Mouse (Mus musculus) limb, embryonic 10.5 days (tissue): Measurements from ENCODE around the gene Depdc1b. TPM values are rescaled to one million over a fixed set of nuclear protein-coding genes. Genes with fewer than 3 reads are reported as not detected.

Experiments
- DNase-seq: peaks from one replicate; pipeline ENCODE4 v3.0.0-alpha.2; 2017; ENCODE audit warnings: low spot score
- H3K27ac ChIP-seq: fragments of 300-500 bp; sonication (generic); 2 replicates; pipeline ENCODE4 v1.5.1; 2016; ENCODE audit warnings: mild to moderate bottlenecking
- H3K27me3 ChIP-seq: fragments of 300-500 bp; sonication (generic); 2 replicates; pipeline ENCODE4 v1.6.1; 2016; ENCODE audit warnings: low read depth, mild to moderate bottlenecking; ENCODE audit not compliant: poor library complexity, severe bottlenecking
- H3K36me3 ChIP-seq: fragments of 300-500 bp; sonication (generic); 2 replicates; pipeline ENCODE4 v1.6.1; 2016; ENCODE audit warnings: mild to moderate bottlenecking, moderate library complexity
- H3K4me1 ChIP-seq: fragments of 300-500 bp; sonication (generic); 2 replicates; pipeline ENCODE4 v1.6.1; 2016
- H3K4me3 ChIP-seq: fragments of 300-500 bp; sonication (generic); 2 replicates; pipeline ENCODE4 v1.5.1; 2016; ENCODE audit warnings: mild to moderate bottlenecking, moderate library complexity
- H3K9me3 ChIP-seq: fragments of 300-500 bp; sonication (generic); replicated peaks from 2 replicates; pipeline ENCODE4 v1.6.1; 2016; ENCODE audit warnings: mild to moderate bottlenecking
- WGBS: fragments of 180-500 bp; shearing (Covaris S2); methylation state at CpG from one replicate; pipeline ENCODE4 v1.1.7; 2016; 5-methylcytosine and 5-hydroxymethylcytosine counted together
- polyA plus RNA-seq: library from polyadenylated mRNA; unstranded; fragments of >200 nt; fragmentation: Nextera tagmentation; extraction: Ambion mirVana; gene quantifications from 2 replicates; pipeline ENCODE4 v1.2.1, GENCODE M21; 2016

The Depdc1b gene
- polyA plus RNA-seq, 1 experiment from 2014 or later = 22.0 TPM

GRCm38 (mm10) chr13:108381161-108381560 lies 65.0 kb downstream of the Depdc1b start:
- DNase-seq = no peak
- WGBS = 89% methylated on average over 3 of the region's 3 CpGs
- Histone ChIP-seq H3K4me1 (no peaks in the 10 kb centered on the region), H3K36me3 (peaks cover 63% of the 10 kb centered on the region), H3K27ac (no peak overlapping the region), H3K9me3 (no peaks in the 10 kb centered on the region), H3K4me3 (no peak overlapping the region), H3K27me3 (no peaks in the 10 kb centered on the region)

DNA sequence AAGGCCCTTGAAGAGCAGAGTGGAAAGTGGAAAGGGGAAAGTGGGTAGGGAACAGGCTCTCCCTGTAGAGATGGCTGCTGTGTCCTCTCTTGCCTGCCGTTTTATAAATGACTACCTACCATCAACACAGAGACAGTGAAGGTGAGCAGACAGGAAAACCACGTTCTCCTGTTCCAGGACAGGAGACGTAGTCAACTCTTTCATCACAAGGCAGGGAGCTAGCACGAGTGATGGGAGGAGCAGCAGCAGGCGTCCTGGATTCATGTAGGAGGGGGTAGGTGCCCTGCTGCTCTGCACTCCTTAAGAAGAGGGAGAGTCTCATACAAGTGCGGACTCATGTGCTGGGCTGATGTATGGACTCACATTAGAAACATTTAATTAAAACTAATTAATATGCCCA lies 66.9 kb downstream of the Depdc1b start:
- Histone ChIP-seq H3K4me1 (no peaks in the 10 kb centered on the region), H3K27me3 (no peaks in the 10 kb centered on the region), H3K9me3 (no peaks in the 10 kb centered on the region), H3K4me3 (no peak overlapping the region), H3K27ac (no peak overlapping the region), H3K36me3 (peaks cover 72% of the 10 kb centered on the region)
- WGBS = 81% methylated on average over 6 of the region's 6 CpGs
- no peak for DNase-seq

- no peak for DNase-seq
- Histone ChIP-seq H3K4me3 (no peak overlapping the region), H3K36me3 (peaks cover 74% of the 10 kb centered on the region), H3K4me1 (no peaks in the 10 kb centered on the region), H3K9me3 (no peaks in the 10 kb centered on the region), H3K27me3 (no peaks in the 10 kb centered on the region), H3K27ac (no peak overlapping the region)
- 94% methylated on average over 9 of the region's 9 CpGs for WGBS
These were observed 69.9 kb downstream of the Depdc1b start for GRCm38 (mm10) chr13:108386058-108386457.

DNA sequence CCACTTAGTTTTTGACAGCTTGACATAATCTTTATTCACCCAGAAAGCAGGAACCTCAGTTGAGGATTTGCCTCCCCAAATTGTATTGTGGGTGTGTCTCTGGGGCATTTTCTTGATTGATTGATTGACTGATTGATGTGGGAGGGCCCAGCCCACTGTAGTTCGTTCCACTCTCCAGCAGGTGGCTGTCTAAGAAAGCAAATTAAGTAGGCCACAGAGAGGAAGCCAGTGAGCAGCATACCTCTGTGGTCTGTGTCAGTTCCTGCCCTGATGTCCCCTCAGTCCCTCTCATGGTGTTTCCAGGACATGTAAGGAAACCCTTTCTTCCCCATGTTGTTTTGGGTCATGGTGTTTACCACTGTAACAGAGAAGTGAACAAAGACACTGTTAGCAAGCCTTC lies 74.4 kb downstream of the Depdc1b start:
- 16% methylated on average over 1 of the region's 1 CpGs for WGBS
- H3K27me3 ChIP-seq = no peaks in the 10 kb centered on the region
- no peak overlapping the region for H3K4me3 ChIP-seq
- H3K9me3 ChIP-seq = no peaks in the 10 kb centered on the region
- H3K36me3 ChIP-seq = peaks cover 54% of the 10 kb centered on the region
- no peak overlapping the region for H3K27ac ChIP-seq
- DNase-seq = peak; percentile 46
- no peaks in the 10 kb centered on the region for H3K4me1 ChIP-seq

DNA sequence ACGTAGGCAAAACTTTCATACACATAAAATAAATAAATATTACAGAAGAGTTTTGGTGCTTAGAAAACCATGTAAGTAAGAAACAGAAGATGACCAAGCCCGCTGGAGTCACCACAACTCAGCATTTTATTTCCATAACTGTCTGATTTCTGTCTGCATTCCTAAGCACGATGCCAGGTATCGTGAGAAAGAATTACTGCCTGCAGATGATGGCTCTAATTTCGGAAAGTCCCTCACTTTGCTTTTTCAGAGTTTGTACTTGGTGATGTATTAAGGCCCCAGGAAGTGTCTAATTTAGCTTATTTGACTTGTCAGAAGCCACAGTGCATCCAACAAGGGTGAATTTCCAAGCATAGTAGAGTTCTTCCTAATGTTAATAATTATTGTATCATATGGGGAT lies 87.1 kb downstream of the Depdc1b start:
- 96% methylated on average over 5 of the region's 5 CpGs for WGBS
- Histone ChIP-seq H3K27ac (no peak overlapping the region), H3K4me1 (no peaks in the 10 kb centered on the region), H3K27me3 (no peaks in the 10 kb centered on the region), H3K36me3 (peaks cover 37% of the 10 kb centered on the region), H3K9me3 (no peaks in the 10 kb centered on the region), H3K4me3 (no peak overlapping the region)
- DNase-seq = no peak

DNA sequence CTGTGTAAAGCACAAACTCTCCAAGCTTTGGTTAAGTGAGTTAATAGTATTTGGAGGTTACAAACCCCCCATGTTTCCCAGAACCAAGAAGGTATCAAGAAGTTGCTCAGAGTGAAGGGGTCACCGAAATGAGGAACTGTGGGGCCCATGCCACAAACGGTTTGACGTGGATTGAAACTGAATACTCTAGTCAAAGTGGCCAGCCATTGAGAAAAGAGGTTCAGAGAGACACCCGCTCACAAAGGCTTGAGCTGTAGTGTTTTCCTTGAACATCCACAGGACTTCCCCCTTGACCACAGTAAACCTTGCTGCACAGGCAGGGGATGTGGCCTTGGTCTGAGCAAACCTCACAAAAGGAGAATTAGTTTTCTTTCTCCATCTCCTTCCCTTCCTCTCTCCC lies 88.2 kb downstream of the Depdc1b start:
- no peak for DNase-seq
- peaks cover 37% of the 10 kb centered on the region for H3K36me3 ChIP-seq
- WGBS = 97% methylated on average over 4 of the region's 4 CpGs
- no peaks in the 10 kb centered on the region for H3K9me3 ChIP-seq
- no peaks in the 10 kb centered on the region for H3K4me1 ChIP-seq
- H3K4me3 ChIP-seq = no peak overlapping the region
- no peaks in the 10 kb centered on the region for H3K27me3 ChIP-seq
- H3K27ac ChIP-seq = no peak overlapping the region

DNA sequence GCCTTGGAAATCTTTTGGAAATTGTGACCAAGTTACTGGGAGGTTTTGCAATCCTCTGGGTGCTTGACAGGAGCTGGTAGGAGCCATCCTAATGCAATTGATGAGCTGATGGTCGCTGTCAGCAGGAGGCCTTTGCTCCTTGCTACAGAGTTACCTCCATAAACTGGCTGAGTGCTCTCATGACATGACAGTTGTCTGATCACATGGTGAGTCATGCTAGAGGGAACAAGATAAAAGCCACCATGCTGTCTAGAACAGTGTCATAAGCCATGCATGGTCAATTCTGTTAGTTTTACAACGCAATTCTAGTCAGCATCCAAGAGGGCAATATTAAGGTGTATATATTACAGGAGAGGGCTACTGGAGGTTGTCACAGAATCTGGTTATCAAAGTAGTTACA lies 99.3 kb downstream of the Depdc1b start:
- no peaks in the 10 kb centered on the region for H3K36me3 ChIP-seq
- no peaks in the 10 kb centered on the region for H3K4me1 ChIP-seq
- no peaks in the 10 kb centered on the region for H3K27me3 ChIP-seq
- no peaks in the 10 kb centered on the region for H3K9me3 ChIP-seq
- no peak overlapping the region for H3K27ac ChIP-seq
- H3K4me3 ChIP-seq = no peak overlapping the region
- no peak for DNase-seq
- 87% methylated on average over 2 of the region's 2 CpGs for WGBS

- H3K27ac ChIP-seq = no peak overlapping the region
- no peaks in the 10 kb centered on the region for H3K27me3 ChIP-seq
- H3K4me1 ChIP-seq = no peaks in the 10 kb centered on the region
- H3K4me3 ChIP-seq = no peak overlapping the region
- WGBS = 90% methylated on average over 1 of the region's 1 CpGs
- no peaks in the 10 kb centered on the region for H3K9me3 ChIP-seq
- no peak for DNase-seq
- H3K36me3 ChIP-seq = no peaks in the 10 kb centered on the region
These were observed 102.8 kb downstream of the Depdc1b start for GRCm38 (mm10) chr13:108418741-108419507.

- Histone ChIP-seq H3K4me3 (no peak overlapping the region), H3K36me3 (no peaks in the 10 kb centered on the region), H3K27ac (no peak overlapping the region), H3K9me3 (no peaks in the 10 kb centered on the region), H3K4me1 (0 out of 2 replicates have a peak, but pooled peaks cover 3% of the 10 kb centered on the region), H3K27me3 (no peaks in the 10 kb centered on the region)
- no peak for DNase-seq
- WGBS = 81% methylated on average over 5 of the region's 5 CpGs
These were observed 110.2 kb downstream of the Depdc1b start for GRCm38 (mm10) chr13:108426322-108426721.

- Histone ChIP-seq H3K36me3 (no peaks in the 10 kb centered on the region), H3K27ac (no peak overlapping the region), H3K4me1 (0 out of 2 replicates have a peak, but pooled peaks cover 3% of the 10 kb centered on the region), H3K4me3 (no peak overlapping the region), H3K9me3 (no peaks in the 10 kb centered on the region), H3K27me3 (no peaks in the 10 kb centered on the region)
- 88% methylated on average over 6 of the region's 6 CpGs for WGBS
- no peak for DNase-seq
These were observed 112.7 kb downstream of the Depdc1b start for GRCm38 (mm10) chr13:108428809-108429208.

DNA sequence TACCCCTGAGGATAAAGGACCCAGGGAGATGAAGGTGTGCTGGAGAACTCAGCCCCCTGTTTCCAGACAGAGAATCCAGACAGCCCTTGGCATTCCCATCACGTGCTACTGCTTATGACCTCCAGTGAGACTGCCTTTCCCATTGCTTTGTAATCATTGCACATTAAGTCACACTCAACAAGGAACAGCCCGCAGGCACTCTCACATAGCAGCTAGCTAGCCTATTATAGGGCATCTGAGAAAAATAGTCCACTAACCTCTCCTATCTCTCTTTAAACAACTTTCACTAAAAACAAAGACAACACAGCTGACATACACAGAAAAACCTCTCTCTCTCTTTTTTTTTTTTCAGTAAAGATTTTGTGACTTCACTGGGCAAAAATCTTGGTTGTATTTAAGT lies 113.5 kb downstream of the Depdc1b start:
- Histone ChIP-seq H3K4me1 (0 out of 2 replicates have a peak, but pooled peaks cover 3% of the 10 kb centered on the region), H3K27ac (no peak overlapping the region), H3K4me3 (no peak overlapping the region), H3K27me3 (no peaks in the 10 kb centered on the region), H3K36me3 (no peaks in the 10 kb centered on the region), H3K9me3 (no peaks in the 10 kb centered on the region)
- 82% methylated on average over 2 of the region's 2 CpGs for WGBS
- no peak for DNase-seq

GRCm38 (mm10) chr13:108431776-108432175 lies 115.6 kb downstream of the Depdc1b start:
- H3K9me3 ChIP-seq = no peaks in the 10 kb centered on the region
- H3K27ac ChIP-seq = no peak overlapping the region
- no peaks in the 10 kb centered on the region for H3K27me3 ChIP-seq
- H3K4me3 ChIP-seq = no peak overlapping the region
- H3K4me1 ChIP-seq = no peaks in the 10 kb centered on the region
- DNase-seq = no peak
- no peaks in the 10 kb centered on the region for H3K36me3 ChIP-seq
- 94% methylated on average over 3 of the region's 3 CpGs for WGBS

DNA sequence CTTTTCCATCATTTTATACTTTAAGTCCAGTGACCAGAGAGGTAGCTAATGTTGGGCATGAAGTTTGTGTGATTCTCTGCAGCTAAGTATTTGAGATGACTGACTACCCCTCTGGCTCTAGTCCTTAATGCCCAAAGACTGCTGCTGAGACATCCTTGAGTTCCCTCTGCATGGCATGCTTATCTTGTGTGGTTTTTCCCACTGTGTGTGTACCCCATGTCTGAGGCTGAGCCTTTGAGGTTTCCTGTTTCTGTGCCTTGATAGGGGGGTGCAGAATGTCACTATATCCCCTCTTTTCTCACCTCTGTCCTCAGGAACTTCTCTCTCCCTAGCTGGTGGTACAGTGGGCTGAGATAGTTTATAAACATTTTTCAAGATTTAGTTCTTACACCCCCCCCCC lies 119.6 kb downstream of the Depdc1b start:
- no peak for DNase-seq
- no peaks in the 10 kb centered on the region for H3K9me3 ChIP-seq
- no peak overlapping the region for H3K27ac ChIP-seq
- H3K4me1 ChIP-seq = no peaks in the 10 kb centered on the region
- H3K27me3 ChIP-seq = no peaks in the 10 kb centered on the region
- H3K4me3 ChIP-seq = no peak overlapping the region
- no peaks in the 10 kb centered on the region for H3K36me3 ChIP-seq

DNA sequence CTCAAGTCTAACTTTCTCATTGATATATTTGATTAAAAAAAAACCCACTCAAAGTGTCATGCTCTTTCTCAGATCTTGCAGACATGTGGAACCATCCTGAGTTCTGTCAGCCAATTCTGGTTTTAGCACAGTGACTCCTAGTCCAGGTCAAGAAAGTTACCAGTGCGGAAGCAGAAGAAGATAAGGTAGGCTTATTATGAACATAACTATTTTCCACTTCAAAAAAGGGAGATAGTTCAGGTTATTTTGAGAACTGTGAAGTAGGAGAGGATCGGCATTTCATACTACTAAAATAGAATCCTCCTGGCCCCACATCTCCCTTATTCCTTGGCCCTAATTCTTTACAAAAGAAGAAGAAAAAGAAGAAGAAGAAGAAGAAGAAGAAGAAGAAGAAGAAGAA lies 121.3 kb downstream of the Depdc1b start:
- Histone ChIP-seq H3K4me1 (no peaks in the 10 kb centered on the region), H3K36me3 (no peaks in the 10 kb centered on the region), H3K4me3 (no peak overlapping the region), H3K27me3 (no peaks in the 10 kb centered on the region), H3K9me3 (no peaks in the 10 kb centered on the region), H3K27ac (no peak overlapping the region)
- no peak for DNase-seq
- WGBS = 94% methylated on average over 2 of the region's 2 CpGs
